Mouse (Mus musculus) C2C12 (cell line): Measurements from ENCODE around the gene Tubgcp2.

Experiments used
- CEBPB ChIP-seq: IDR thresholded peaks from one replicate; pipeline ENCODE4 v1.6.1; 2011; ENCODE audit warnings: low read depth, mild to moderate bottlenecking, control low read depth, moderate library complexity
- CTCF ChIP-seq: IDR thresholded peaks from one replicate; pipeline ENCODE4 v1.5.1; 2011; ENCODE audit not compliant: control insufficient read depth, insufficient read depth, insufficient read length
- MAX ChIP-seq: IDR thresholded peaks from one replicate; pipeline ENCODE4 v1.6.1; 2011; ENCODE audit warnings: mild to moderate bottlenecking, control low read depth
- MYOD1 ChIP-seq: IDR thresholded peaks from one replicate; pipeline ENCODE4 v1.6.1; 2011; ENCODE audit warnings: low read depth; ENCODE audit not compliant: control insufficient read depth, insufficient read length
- MYOG ChIP-seq: IDR thresholded peaks from one replicate; pipeline ENCODE4 v1.6.1; 2011; ENCODE audit not compliant: control insufficient read depth, insufficient read length; ENCODE audit errors: extremely low read depth
- USF1 ChIP-seq: IDR thresholded peaks from one replicate; pipeline ENCODE4 v1.6.1; 2011; ENCODE audit warnings: low read depth, mild to moderate bottlenecking, control low read depth, moderate library complexity

GRCm38 (mm10) chr7:139971436-139971835 lies 65.0 kb downstream of the Tubgcp2 start:
- TF ChIP-seq CTCF (no peak), MAX (peak; percentile 71), MYOD1 (peak; percentile 60), CEBPB (no peak), USF1 (no peak), MYOG (no peak)
